Mouse (Mus musculus): ENCODE data around the gene Rnh1. TPM values are rescaled to one million over a fixed set of nuclear protein-coding genes. Genes with fewer than 3 reads are reported as not detected.

The Rnh1 gene
- 50.0 and 69.8 TPM in 2 replicates for polyA plus RNA-seq (2015; fragmentation: Nextera tagmentation; extraction: Ambion mirVana)

DNA sequence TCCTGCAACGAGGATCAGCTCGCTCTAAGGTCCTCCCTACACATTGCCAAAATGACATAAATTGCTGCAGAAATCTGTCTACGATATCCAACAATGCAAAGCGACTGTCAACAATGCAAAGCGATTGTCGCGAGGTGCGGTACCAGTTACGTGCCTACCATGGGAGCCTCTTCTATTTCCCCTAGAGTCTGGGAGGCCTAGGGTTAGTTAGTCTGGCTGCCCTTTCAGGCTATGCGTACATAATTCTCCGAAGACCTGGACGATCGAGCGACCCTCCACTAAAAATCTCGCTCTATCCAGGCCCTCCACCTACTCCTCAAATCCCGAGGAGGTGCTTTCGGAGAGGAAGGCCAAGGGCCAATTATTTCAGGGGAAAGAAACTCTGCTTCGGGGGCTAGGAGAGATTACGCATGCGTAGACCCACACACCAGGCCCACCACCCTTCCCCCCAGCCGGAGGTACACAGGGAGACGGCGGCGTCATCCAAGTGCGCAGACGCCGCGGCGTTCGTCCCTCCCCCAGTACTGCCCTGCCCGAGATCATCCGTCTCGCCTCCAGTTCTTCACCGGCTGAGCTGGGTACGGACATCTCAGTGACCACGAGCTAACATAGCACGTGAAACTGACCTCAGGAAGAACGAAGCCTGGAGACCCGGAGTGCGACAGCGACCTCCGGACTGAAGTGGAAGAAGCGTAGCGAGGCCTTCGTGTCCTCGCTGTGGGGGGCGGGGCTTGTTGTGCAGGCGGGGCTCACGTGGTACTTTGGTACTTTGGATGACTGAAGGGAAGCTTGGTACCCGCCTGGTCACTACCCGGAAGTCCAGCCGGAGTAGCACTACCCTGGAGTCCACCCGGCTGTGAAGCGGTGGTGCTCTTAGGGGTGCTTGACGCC is at the start of gene Rnh1:
TSS of gene Rnh1 (minus strand) at position 742 of the 891 bp plus-strand sequence.
- peaks cover 29% of the 10 kb centered on the region for H3K4me1 ChIP-seq
- H3K27me3 ChIP-seq (replicated peaks), result no peaks in the 10 kb centered on the region
- 2% methylated on average over 55 of the region's 55 CpGs for WGBS
- H3K9me3 ChIP-seq (replicated peaks), result no peaks in the 10 kb centered on the region
- peak within 1 kb of the TSS; percentile 55 for H3K4me3 ChIP-seq (replicated peaks)
- peak within 1 kb of the TSS; percentile 96 for H3K27ac ChIP-seq (replicated peaks)
- peak within 1 kb of the TSS; percentile 83 for H3K4me2 ChIP-seq
- ATAC-seq (ENCODE audit: low FRiP score), result peak; percentile 98
- no peaks in the 10 kb centered on the region for H3K36me3 ChIP-seq
- H3K9ac ChIP-seq (replicated peaks), result peak within 1 kb of the TSS; percentile 59

DNA sequence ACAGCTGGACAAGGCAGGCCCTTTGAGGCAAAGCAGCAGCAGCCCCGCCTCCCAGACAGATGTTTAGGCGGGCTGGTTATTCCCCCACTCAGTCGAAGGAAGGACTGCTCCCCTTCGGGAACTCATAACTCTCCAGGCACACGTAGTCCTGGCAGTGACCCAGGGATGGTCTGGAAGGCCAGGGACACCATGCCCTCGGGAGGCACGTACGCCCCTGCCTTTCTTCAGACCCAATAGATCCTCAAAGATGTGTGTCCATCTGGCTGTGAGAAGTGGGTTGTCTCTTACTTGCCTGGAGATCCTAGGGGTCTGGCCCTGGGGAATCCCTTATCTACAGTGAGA is 49.4 kb upstream of the Rnh1 start:
- Histone ChIP-seq H3K4me2 (peak overlapping the region; percentile 77), H3K4me1 (peaks cover 24% of the 10 kb centered on the region), H3K9me3 (replicated peaks) (no peaks in the 10 kb centered on the region), H3K9ac (replicated peaks) (peak overlapping the region; percentile 38; the same call in 1 of the 2 replicates), H3K27ac (replicated peaks) (peak overlapping the region; percentile 74), H3K36me3 (0 out of 2 replicates have a peak, but pooled peaks cover 4% of the 10 kb centered on the region), H3K4me3 (replicated peaks) (peak overlapping the region; percentile 41), H3K27me3 (replicated peaks) (no peaks in the 10 kb centered on the region)
- 6% methylated on average over 8 of the region's 8 CpGs for WGBS
- ATAC-seq (ENCODE audit: low FRiP score), result no peak

DNA sequence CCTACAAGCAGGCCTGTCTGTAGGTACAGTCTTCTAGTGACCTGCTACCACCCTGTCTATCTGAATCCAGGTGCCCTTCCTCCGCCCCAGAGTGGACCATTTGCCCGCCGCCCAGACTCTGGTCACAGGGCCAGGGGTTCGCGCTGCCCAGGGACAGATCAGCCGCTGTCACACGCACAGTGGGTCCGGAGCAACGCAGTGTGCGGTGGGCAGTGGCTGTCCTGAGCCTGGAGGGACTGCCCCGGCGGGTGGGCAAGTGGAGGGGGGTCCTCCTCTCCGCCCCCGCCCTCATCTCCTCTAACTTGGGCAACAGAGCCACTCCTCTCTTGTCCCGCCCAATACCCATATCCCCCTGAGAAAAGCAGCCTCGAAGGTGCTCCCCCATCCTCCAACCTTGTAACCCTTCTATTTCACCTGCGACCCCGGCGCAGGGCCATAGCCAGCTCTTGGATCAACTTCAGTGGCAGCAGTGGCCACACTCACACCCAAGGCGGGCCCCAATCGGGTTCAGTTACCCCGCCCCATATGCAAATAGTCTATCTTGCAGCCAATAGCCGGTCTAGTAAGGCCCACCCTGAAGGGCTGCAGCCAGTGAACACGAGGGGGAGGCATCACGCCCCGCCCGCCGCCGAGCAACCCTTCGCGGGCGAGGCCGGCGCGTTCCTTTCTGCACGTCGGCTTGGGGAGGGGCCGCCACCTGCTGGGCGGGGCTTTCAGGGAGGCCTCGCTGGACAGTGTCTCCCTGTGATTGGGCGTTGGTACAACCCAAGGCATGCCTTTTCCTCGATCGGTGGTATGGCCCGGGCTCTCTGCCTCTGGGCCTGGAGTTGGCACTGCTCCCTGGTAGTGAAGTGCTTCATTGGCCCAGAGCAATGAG is 48.8 kb upstream of the Rnh1 start:
- peak; percentile 97 for ATAC-seq (ENCODE audit: low FRiP score)
- Histone ChIP-seq H3K27ac (replicated peaks) (peak overlapping the region; percentile 74), H3K36me3 (0 out of 2 replicates have a peak, but pooled peaks cover 4% of the 10 kb centered on the region), H3K4me3 (replicated peaks) (peak overlapping the region; percentile 41), H3K4me2 (peak overlapping the region; percentile 77), H3K9me3 (replicated peaks) (no peaks in the 10 kb centered on the region), H3K9ac (replicated peaks) (peak overlapping the region; percentile 47), H3K27me3 (replicated peaks) (no peaks in the 10 kb centered on the region), H3K4me1 (peaks cover 28% of the 10 kb centered on the region)
- 3% methylated on average over 44 of the region's 44 CpGs for WGBS

DNA sequence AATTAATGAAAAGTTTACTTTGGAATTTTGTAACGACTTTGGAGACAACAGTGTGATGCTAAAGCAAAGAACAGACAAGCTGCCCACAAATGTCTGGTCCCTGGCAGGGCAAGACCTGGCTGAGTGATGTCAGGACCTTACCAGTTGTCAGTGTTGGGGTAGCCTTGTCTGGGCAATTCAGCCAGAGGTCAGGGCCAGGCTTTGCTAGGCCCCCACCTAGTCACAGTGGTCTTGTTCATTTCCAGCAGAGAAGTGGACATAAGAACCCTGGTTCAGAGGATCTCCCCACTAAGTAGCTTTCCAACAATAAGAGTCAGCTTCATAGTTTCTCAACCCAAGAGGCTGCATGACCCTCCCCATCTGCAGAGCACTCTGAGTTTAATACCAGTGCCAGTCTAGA is 47.7 kb upstream of the Rnh1 start:
- no peak for ATAC-seq (ENCODE audit: low FRiP score)
- Histone ChIP-seq H3K27ac (replicated peaks) (no peak overlapping the region), H3K9ac (replicated peaks) (no peak overlapping the region), H3K36me3 (0 out of 2 replicates have a peak, but pooled peaks cover 4% of the 10 kb centered on the region), H3K27me3 (replicated peaks) (no peaks in the 10 kb centered on the region), H3K9me3 (replicated peaks) (no peaks in the 10 kb centered on the region), H3K4me2 (peak overlapping the region; percentile 77; the same call in 1 of the 2 replicates), H3K4me1 (peaks cover 35% of the 10 kb centered on the region), H3K4me3 (replicated peaks) (no peak overlapping the region)
- WGBS, result 84% methylated on average over 1 of the region's 1 CpGs

DNA sequence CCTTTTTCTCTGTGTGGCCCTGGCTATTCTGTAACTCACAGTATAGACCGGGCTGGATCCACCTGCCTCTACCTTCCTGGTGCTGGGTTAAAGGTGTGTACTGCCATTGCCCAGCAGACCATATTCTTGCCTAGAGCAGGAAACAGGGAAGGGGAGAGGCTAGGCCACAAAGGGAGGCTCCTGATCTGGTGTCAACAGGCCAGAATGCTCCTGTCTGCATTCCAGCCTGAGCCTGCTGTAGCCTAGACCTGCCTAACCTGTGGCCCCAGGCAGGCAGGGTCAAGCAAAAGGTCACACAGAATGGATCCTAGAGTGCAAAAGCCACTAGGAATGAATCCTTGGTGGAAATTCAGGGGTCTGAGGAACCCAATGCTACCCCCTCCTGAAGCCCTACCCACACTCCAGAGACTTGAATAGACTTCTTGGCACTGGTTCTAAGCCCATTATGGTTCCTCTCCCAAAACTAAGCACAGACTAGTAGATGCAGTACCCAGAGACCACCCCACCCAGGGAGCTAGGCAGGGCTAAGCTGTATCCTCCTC is 47.0 kb upstream of the Rnh1 start:
- ATAC-seq (ENCODE audit: low FRiP score), result no peak
- H3K27ac ChIP-seq (replicated peaks), result no peak overlapping the region
- 0 out of 2 replicates have a peak, but pooled peaks cover 4% of the 10 kb centered on the region for H3K36me3 ChIP-seq
- peaks cover 42% of the 10 kb centered on the region for H3K4me1 ChIP-seq
- H3K9ac ChIP-seq (replicated peaks), result no peak overlapping the region
- H3K9me3 ChIP-seq (replicated peaks), result no peaks in the 10 kb centered on the region
- H3K4me2 ChIP-seq, result no peak overlapping the region
- H3K4me3 ChIP-seq (replicated peaks), result no peak overlapping the region
- H3K27me3 ChIP-seq (replicated peaks), result no peaks in the 10 kb centered on the region
- WGBS, result 96% methylated on average over 1 of the region's 1 CpGs

DNA sequence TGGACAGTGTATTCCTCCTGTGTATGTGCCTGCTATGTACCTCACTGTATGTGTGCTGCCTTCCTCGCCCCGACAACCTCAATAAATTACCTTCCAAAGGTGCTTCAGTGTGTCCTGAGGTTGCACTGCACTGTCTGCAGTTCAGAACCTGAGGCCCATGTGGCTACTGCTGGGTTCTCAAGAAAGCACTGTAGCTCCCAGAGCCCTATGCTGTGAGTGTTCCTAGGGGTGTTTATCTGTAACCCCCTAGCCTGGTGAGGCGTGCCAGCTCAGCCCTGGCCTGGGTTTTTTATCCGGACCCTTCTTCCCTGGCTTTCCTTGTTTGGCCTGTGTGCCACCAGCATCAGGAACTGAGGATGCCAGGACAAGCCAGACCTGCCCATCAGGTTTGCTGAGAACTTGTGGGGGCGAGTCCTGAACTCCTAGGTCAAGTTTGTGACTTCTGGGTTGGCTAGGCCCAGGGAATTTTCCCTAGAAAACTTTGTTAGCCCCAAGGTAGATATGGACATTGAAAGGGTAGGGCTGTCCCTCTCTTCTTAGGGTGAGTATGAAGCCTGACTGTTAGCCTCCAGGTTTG is 46.0 kb upstream of the Rnh1 start:
- WGBS, result 93% methylated on average over 5 of the region's 5 CpGs
- Histone ChIP-seq H3K36me3 (0 out of 2 replicates have a peak, but pooled peaks cover 4% of the 10 kb centered on the region), H3K4me2 (no peak overlapping the region), H3K27ac (replicated peaks) (no peak overlapping the region), H3K4me1 (peaks cover 42% of the 10 kb centered on the region), H3K9ac (replicated peaks) (no peak overlapping the region), H3K9me3 (replicated peaks) (no peaks in the 10 kb centered on the region), H3K27me3 (replicated peaks) (no peaks in the 10 kb centered on the region), H3K4me3 (replicated peaks) (no peak overlapping the region)
- ATAC-seq (ENCODE audit: low FRiP score), result no peak

DNA sequence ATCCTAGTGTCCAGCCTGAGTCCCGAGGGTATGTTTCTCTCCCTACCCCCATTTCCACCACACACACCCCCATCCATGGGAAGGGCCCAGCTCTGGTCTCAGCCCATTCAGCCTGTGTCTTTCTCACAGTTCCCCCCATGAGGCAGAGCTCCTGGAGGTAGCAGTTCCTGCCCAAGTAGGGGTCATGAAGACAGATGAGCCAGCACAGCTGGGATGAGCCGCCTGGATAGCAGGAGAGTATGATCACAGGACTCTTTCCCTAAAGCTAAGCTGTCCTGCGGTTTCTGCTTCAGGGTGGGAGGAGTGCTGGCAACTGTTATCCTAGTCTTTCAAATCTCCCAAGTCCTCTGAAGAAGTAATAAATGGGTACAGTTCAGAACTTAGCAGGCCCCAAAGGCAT is 45.5 kb upstream of the Rnh1 start:
- H3K9ac ChIP-seq (replicated peaks), result no peak overlapping the region
- H3K27ac ChIP-seq (replicated peaks), result no peak overlapping the region
- ATAC-seq (ENCODE audit: low FRiP score), result no peak
- no peak overlapping the region for H3K4me3 ChIP-seq (replicated peaks)
- H3K36me3 ChIP-seq, result 0 out of 2 replicates have a peak, but pooled peaks cover 4% of the 10 kb centered on the region
- no peak overlapping the region for H3K4me2 ChIP-seq
- peaks cover 42% of the 10 kb centered on the region for H3K4me1 ChIP-seq
- H3K9me3 ChIP-seq (replicated peaks), result no peaks in the 10 kb centered on the region
- 83% methylated on average over 3 of the region's 3 CpGs for WGBS
- no peaks in the 10 kb centered on the region for H3K27me3 ChIP-seq (replicated peaks)

DNA sequence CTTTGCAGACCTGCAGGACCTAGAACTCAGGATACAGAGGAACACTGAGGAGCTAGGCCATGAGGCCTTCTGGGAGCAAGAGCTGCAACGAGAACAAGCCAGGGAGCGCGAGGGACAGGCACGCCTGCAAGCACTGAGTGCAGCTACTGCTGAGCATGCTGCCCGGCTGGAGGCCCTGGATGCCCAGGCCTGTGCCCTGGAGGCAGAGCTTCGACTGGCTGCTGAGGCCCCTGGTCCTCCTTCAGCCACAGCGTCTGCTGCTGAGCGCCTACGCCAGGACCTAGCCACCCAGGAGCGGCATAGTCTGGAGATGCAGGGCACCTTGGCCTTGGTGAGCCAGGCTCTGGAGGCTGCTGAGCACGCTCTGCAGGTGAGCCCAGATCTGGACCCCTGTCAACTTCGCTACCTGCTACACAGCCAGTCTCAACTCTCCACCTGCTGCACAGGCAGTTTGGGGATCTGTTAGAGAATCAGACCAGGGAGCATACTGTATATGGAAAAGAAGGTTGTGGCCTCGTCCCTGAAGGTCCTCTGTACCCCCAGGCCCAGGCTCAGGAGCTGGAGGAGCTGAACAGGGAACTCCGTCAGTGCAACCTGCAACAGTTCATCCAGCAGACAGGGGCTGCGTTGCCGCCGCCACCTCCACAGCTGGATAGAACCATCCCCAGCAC is 44.8 kb upstream of the Rnh1 start:
- Histone ChIP-seq H3K4me2 (no peak overlapping the region), H3K27me3 (replicated peaks) (no peaks in the 10 kb centered on the region), H3K4me3 (replicated peaks) (no peak overlapping the region), H3K27ac (replicated peaks) (no peak overlapping the region), H3K9me3 (replicated peaks) (no peaks in the 10 kb centered on the region), H3K4me1 (peaks cover 38% of the 10 kb centered on the region), H3K9ac (replicated peaks) (no peak overlapping the region), H3K36me3 (0 out of 2 replicates have a peak, but pooled peaks cover 4% of the 10 kb centered on the region)
- ATAC-seq (ENCODE audit: low FRiP score), result no peak
- 92% methylated on average over 17 of the region's 17 CpGs for WGBS

DNA sequence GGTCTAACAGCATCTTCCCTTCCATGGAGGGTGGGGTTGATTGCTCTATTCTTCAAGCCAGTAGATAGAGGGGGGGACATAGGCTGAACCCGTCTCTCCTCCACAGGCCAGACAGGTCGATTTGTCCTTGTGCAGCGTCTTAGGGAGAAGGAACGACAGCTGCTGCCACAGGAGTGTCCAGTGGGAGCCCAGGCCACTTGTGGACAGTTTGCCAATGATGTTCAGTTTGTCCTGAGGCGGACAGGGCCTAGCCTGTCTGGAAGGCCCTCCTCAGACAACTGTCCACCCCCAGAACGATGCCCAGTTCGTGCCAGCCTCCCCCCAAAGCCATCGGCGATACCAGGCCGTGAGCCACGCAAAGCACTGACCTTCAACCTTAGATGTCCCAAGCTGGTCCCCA is 44.2 kb upstream of the Rnh1 start:
- Histone ChIP-seq H3K4me1 (peaks cover 32% of the 10 kb centered on the region), H3K36me3 (0 out of 2 replicates have a peak, but pooled peaks cover 4% of the 10 kb centered on the region), H3K4me3 (replicated peaks) (peak overlapping the region; percentile 68; the same call in 1 of the 2 replicates), H3K27me3 (replicated peaks) (no peaks in the 10 kb centered on the region), H3K9ac (replicated peaks) (no peak overlapping the region), H3K4me2 (peak overlapping the region; percentile 96), H3K9me3 (replicated peaks) (no peaks in the 10 kb centered on the region), H3K27ac (replicated peaks) (no peak overlapping the region)
- ATAC-seq (ENCODE audit: low FRiP score), result no peak
- WGBS, result 85% methylated on average over 11 of the region's 11 CpGs

DNA sequence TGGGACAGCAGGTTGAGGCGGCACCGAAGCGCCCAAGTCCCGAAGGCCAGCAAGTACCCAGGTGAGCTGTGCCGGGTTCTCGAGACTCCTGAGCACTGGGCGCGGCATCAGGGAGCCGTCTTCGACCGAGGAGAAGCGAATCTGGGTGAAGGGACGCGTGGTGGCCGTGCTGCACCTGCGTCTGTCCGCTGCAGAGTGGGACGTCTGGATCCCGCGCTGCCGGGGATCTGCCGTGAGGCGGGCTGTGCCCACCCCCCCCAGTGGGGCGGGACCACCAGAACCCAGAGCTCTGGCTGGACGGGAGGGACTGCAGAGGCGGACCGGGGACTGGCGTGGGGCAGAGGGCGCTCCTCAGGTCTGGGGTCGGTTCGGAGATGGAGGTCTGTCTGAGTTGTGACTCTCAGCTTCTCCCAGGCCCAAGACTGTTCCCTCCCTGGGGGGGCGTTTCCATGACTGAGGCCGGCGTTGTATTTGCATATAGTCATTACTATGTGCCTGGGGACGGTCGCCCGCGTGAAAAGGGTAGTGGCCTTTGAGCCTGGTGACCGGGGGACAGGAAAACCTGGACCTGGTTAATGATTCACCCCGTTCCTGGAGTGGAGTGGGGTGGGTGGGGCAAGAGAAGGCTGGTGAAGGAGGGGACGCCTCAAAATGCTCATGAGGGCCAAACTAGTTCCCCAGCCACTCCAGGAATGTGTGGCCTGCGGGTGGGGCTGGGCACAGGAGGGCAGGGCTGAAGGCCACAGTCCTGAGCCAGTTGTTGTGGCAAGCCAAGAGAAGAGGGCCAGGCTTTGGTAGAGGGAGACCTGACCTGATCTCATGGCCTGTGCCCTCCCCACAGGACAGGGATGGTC is 43.5 kb upstream of the Rnh1 start:
- Histone ChIP-seq H3K27ac (replicated peaks) (peak overlapping the region; percentile 74), H3K9ac (replicated peaks) (peak overlapping the region; percentile 54), H3K27me3 (replicated peaks) (no peaks in the 10 kb centered on the region), H3K4me2 (peak overlapping the region; percentile 96), H3K4me1 (peaks cover 28% of the 10 kb centered on the region), H3K4me3 (replicated peaks) (peak overlapping the region; percentile 68), H3K36me3 (0 out of 2 replicates have a peak, but pooled peaks cover 4% of the 10 kb centered on the region), H3K9me3 (replicated peaks) (no peaks in the 10 kb centered on the region)
- WGBS, result 1% methylated on average over 42 of the region's 42 CpGs
- peak; percentile 46 for ATAC-seq (ENCODE audit: low FRiP score)

All from neural tube, embryonic 15.5 days (tissue).